Mouse (Mus musculus) kidney, postnatal 10 days (tissue): ENCODE measurements around the gene Myrfl.

Experiments
- DNase-seq: peaks from one replicate; pipeline ENCODE4 v3.0.0; 2021; ENCODE audit warnings: mixed read lengths

Myrfl gene

GRCm38 (mm10) chr10:116912850-116913249 lies 16.1 kb upstream of the Myrfl start:
- no peak for DNase-seq

GRCm38 (mm10) chr10:116908901-116909642 lies 12.4 kb upstream of the Myrfl start:
- DNase-seq: no peak

GRCm38 (mm10) chr10:116906794-116907193 lies 10.1 kb upstream of the Myrfl start:
- DNase-seq: no peak

GRCm38 (mm10) chr10:116904503-116904908 lies 7.8 kb upstream of the Myrfl start:
- no peak for DNase-seq

- DNase-seq: no peak
These were observed 1.4 kb downstream of the Myrfl start for GRCm38 (mm10) chr10:116895108-116895833.

GRCm38 (mm10) chr10:116894540-116894939 lies 2.2 kb downstream of the Myrfl start:
- no peak for DNase-seq

- DNase-seq: peak; percentile 53
These were observed 3.0 kb downstream of the Myrfl start for GRCm38 (mm10) chr10:116893753-116894152.

- DNase-seq: no peak
These were observed 6.1 kb downstream of the Myrfl start for GRCm38 (mm10) chr10:116890587-116890986.

- DNase-seq: no peak
These were observed 12.2 kb downstream of the Myrfl start for GRCm38 (mm10) chr10:116884552-116884951.

- no peak for DNase-seq
These were observed 13.2 kb downstream of the Myrfl start for GRCm38 (mm10) chr10:116883531-116883930.

GRCm38 (mm10) chr10:116877436-116877835 lies 19.3 kb downstream of the Myrfl start:
- DNase-seq: no peak

GRCm38 (mm10) chr10:116874490-116874889 lies 22.2 kb downstream of the Myrfl start:
- no peak for DNase-seq

GRCm38 (mm10) chr10:116872016-116872410 lies 24.7 kb downstream of the Myrfl start:
- no peak for DNase-seq

- no peak for DNase-seq
These were observed 25.2 kb downstream of the Myrfl start for GRCm38 (mm10) chr10:116871329-116872015.

- no peak for DNase-seq
These were observed 25.9 kb downstream of the Myrfl start for GRCm38 (mm10) chr10:116870819-116871218.

GRCm38 (mm10) chr10:116853159-116853845 lies 43.4 kb downstream of the Myrfl start:
- DNase-seq: no peak

- peak; percentile 94 for DNase-seq
These were observed 47.8 kb downstream of the Myrfl start for GRCm38 (mm10) chr10:116848749-116849473.

- DNase-seq: no peak
These were observed 55.2 kb downstream of the Myrfl start for GRCm38 (mm10) chr10:116841551-116841950.

- peak; percentile 20 for DNase-seq
These were observed 66.0 kb downstream of the Myrfl start for GRCm38 (mm10) chr10:116830676-116831075.

GRCm38 (mm10) chr10:116828099-116828498 lies 68.6 kb downstream of the Myrfl start:
- DNase-seq: no peak

- DNase-seq: no peak
These were observed 69.4 kb downstream of the Myrfl start for GRCm38 (mm10) chr10:116827306-116827705.
